Mouse (Mus musculus): Measurements from ENCODE around the gene Med18. TPM values are rescaled to one million over a fixed set of nuclear protein-coding genes. Genes with fewer than 3 reads are reported as not detected.
"Not testable (repeated sequence)": the region's sequence is repeated elsewhere in the genome, so short reads cannot be mapped to it uniquely, and the experiment has no call there.

Med18 gene
- polyA plus RNA-seq, 1 experiment from 2014 or later, result 24.5 TPM

GRCm38 (mm10) chr4:132420471-132420870 is 43.2 kb downstream of the Med18 start:
- Histone ChIP-seq H3K4me2 (replicated peaks; ENCODE audit: low read depth, low read length) (peak overlapping the region; percentile 45), H3K4me3 (ENCODE audit: low read length) (peak overlapping the region; percentile 56), H3K9me3 (ENCODE audit: control insufficient read depth, low read length) (no peaks in the 10 kb centered on the region; the same call in 1 of the 2 replicates), H3K36me3 (ENCODE audit: control insufficient read depth, insufficient read depth, low read length) (no peaks in the 10 kb centered on the region), H3K27me3 (ENCODE audit: control insufficient read depth, insufficient read depth, low read length) (no peaks in the 10 kb centered on the region), H3K27ac (ENCODE audit: low read depth, low read length) (peak overlapping the region; percentile 39; the same call in 1 of the 2 replicates), H3K9ac (ENCODE audit: low read depth, low read length) (peak overlapping the region; percentile 78; the same call in 1 of the 2 replicates), H3K4me1 (ENCODE audit: control insufficient read depth, insufficient read depth, low read length) (peaks cover 10% of the 10 kb centered on the region)
- ATAC-seq (ENCODE audit: low FRiP score, low TSS enrichment), result no peak
- whole genome bisulfite sequencing, result 76% methylated on average over 5 of the region's 5 CpGs

- Histone ChIP-seq H3K27ac (ENCODE audit: low read depth, low read length) (peak overlapping the region; percentile 86), H3K4me3 (ENCODE audit: low read length) (no peak overlapping the region), H3K9ac (ENCODE audit: low read depth, low read length) (no peak overlapping the region), H3K9me3 (ENCODE audit: control insufficient read depth, low read length) (no peaks in the 10 kb centered on the region), H3K27me3 (ENCODE audit: control insufficient read depth, insufficient read depth, low read length) (no peaks in the 10 kb centered on the region), H3K4me1 (ENCODE audit: control insufficient read depth, insufficient read depth, low read length) (peaks cover 10% of the 10 kb centered on the region), H3K36me3 (ENCODE audit: control insufficient read depth, insufficient read depth, low read length) (peaks cover 9% of the 10 kb centered on the region; the same call in 1 of the 2 replicates), H3K4me2 (replicated peaks; ENCODE audit: low read depth, low read length) (no peak overlapping the region)
- ATAC-seq (ENCODE audit: low FRiP score, low TSS enrichment), result no peak; the same call in 1 of the 2 replicates
These were observed 47.8 kb downstream of the Med18 start for GRCm38 (mm10) chr4:132415966-132416365.

- ATAC-seq (ENCODE audit: low FRiP score, low TSS enrichment); H3K4me3 ChIP-seq (ENCODE audit: low read length); H3K36me3 ChIP-seq (ENCODE audit: control insufficient read depth, insufficient read depth, low read length); H3K4me1 ChIP-seq (ENCODE audit: control insufficient read depth, insufficient read depth, low read length); H3K9me3 ChIP-seq (ENCODE audit: control insufficient read depth, low read length); H3K27ac ChIP-seq (ENCODE audit: low read depth, low read length); H3K27me3 ChIP-seq (ENCODE audit: control insufficient read depth, insufficient read depth, low read length); H3K4me2 ChIP-seq (replicated peaks; ENCODE audit: low read depth, low read length); H3K9ac ChIP-seq (ENCODE audit: low read depth, low read length): not testable (repeated sequence)
- 90% methylated on average over 4 of the region's 4 CpGs for WGBS
These were observed 50.5 kb downstream of the Med18 start for GRCm38 (mm10) chr4:132413257-132413656.

GRCm38 (mm10) chr4:132411322-132412094 is 52.2 kb downstream of the Med18 start:
- peak; percentile 55 for ATAC-seq (ENCODE audit: low FRiP score, low TSS enrichment)

GRCm38 (mm10) chr4:132409587-132410229 is 54.0 kb downstream of the Med18 start:
- no peak overlapping the region for H3K4me2 ChIP-seq (replicated peaks; ENCODE audit: low read depth, low read length)
- H3K36me3 ChIP-seq (ENCODE audit: control insufficient read depth, insufficient read depth, low read length), result peaks cover 9% of the 10 kb centered on the region; the same call in 1 of the 2 replicates
- no peak overlapping the region for H3K4me3 ChIP-seq (ENCODE audit: low read length)
- WGBS, result 86% methylated on average over 4 of the region's 4 CpGs
- H3K9ac ChIP-seq (ENCODE audit: low read depth, low read length), result no peak overlapping the region
- no peak overlapping the region for H3K27ac ChIP-seq (ENCODE audit: low read depth, low read length)
- no peaks in the 10 kb centered on the region for H3K9me3 ChIP-seq (ENCODE audit: control insufficient read depth, low read length)
- H3K4me1 ChIP-seq (ENCODE audit: control insufficient read depth, insufficient read depth, low read length), result no peaks in the 10 kb centered on the region
- ATAC-seq (ENCODE audit: low FRiP score, low TSS enrichment), result no peak
- no peaks in the 10 kb centered on the region for H3K27me3 ChIP-seq (ENCODE audit: control insufficient read depth, insufficient read depth, low read length)

More at GRCm38 (mm10) chr4:132411322-132412094, 52.2 kb downstream of the Med18 start:
- Histone ChIP-seq H3K9ac (ENCODE audit: low read depth, low read length) (no peak overlapping the region), H3K4me1 (ENCODE audit: control insufficient read depth, insufficient read depth, low read length) (no peaks in the 10 kb centered on the region), H3K27me3 (ENCODE audit: control insufficient read depth, insufficient read depth, low read length) (no peaks in the 10 kb centered on the region), H3K4me3 (ENCODE audit: low read length) (no peak overlapping the region), H3K4me2 (replicated peaks; ENCODE audit: low read depth, low read length) (no peak overlapping the region), H3K27ac (ENCODE audit: low read depth, low read length) (no peak overlapping the region), H3K36me3 (ENCODE audit: control insufficient read depth, insufficient read depth, low read length) (peaks cover 9% of the 10 kb centered on the region; the same call in 1 of the 2 replicates), H3K9me3 (ENCODE audit: control insufficient read depth, low read length) (no peaks in the 10 kb centered on the region)
- WGBS, result 59% methylated on average over 8 of the region's 8 CpGs

Other genes with a start within 250 kb of the Med18 start
- gene Gmeb1, start 202.3 kb downstream of the Med18 start, polyA plus RNA-seq (2014; fragmentation: Nextera tagmentation; extraction: Ambion mirVana), result 29.7 and 41.0 TPM in 2 replicates
- 42.7 and 46.6 TPM in 2 replicates for gene Taf12, start 189.5 kb downstream of the Med18 start, polyA plus RNA-seq (2014; fragmentation: Nextera tagmentation; extraction: Ambion mirVana)
- gene Rab42, start 160.5 kb downstream of the Med18 start, polyA plus RNA-seq (2014; fragmentation: Nextera tagmentation; extraction: Ambion mirVana), result 2.4 and 3.5 TPM in 2 replicates
- gene Trnau1ap, start 134.4 kb downstream of the Med18 start, polyA plus RNA-seq (2014; fragmentation: Nextera tagmentation; extraction: Ambion mirVana), result 79.5 and 86.2 TPM in 2 replicates
- gene Rcc1, start 110.3 kb downstream of the Med18 start, polyA plus RNA-seq (2014; fragmentation: Nextera tagmentation; extraction: Ambion mirVana), result 63.6 and 66.2 TPM in 2 replicates
- gene Phactr4, start 41.4 kb downstream of the Med18 start, polyA plus RNA-seq (2014; fragmentation: Nextera tagmentation; extraction: Ambion mirVana), result 22.3 and 31.8 TPM in 2 replicates
- 12.4 and 15.4 TPM in 2 replicates for gene Sesn2, start 46.6 kb upstream of the Med18 start, polyA plus RNA-seq (2014; fragmentation: Nextera tagmentation; extraction: Ambion mirVana)
- gene Atpif1, start 69.7 kb upstream of the Med18 start, polyA plus RNA-seq (2014; fragmentation: Nextera tagmentation; extraction: Ambion mirVana), result 1,253 and 1,671 TPM in 2 replicates
- 176 and 238 TPM in 2 replicates for gene Dnajc8, start 71.6 kb upstream of the Med18 start, polyA plus RNA-seq (2014; fragmentation: Nextera tagmentation; extraction: Ambion mirVana)
- gene Ptafr, start 100.1 kb upstream of the Med18 start, polyA plus RNA-seq (2014; fragmentation: Nextera tagmentation; extraction: Ambion mirVana), result 0.23 and 0.47 TPM in 2 replicates
- 24.8 and 35.0 TPM in 2 replicates for gene Eya3, start 175.1 kb upstream of the Med18 start, polyA plus RNA-seq (2014; fragmentation: Nextera tagmentation; extraction: Ambion mirVana)